Mouse (Mus musculus): ENCODE measurements around the gene Ints1.

DNA sequence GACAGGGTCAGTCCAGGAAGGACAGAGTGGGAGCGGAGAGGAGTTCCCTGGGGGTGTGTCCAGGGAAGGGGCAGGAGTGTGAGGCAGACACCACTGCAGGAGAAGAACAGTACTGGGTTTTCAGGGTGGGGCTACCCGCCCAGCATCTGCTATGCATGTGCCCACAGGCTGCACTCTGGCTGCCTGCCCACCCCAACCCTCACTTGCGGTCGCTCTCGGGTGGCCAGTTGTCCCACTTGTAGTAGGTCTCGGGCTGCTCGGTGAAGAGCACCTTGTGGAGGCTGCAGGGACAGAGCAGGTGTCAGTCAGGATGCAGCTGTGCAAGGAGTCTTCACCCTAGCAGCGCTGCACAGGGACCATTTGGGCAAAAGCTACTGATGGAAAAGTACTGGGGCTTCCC lies 7.3 kb downstream of the Ints1 start:
- TF ChIP-seq CTCF (IDR thresholded peaks at IDR 0.05; ENCODE audit: control insufficient read depth, insufficient read depth, insufficient read length) (no peak), USF1 (IDR thresholded peaks at IDR 0.05; ENCODE audit: low read depth) (no peak), MYOD1 (IDR thresholded peaks at IDR 0.05; ENCODE audit: control insufficient read depth, insufficient read length, low read depth) (no peak), MYOG (IDR thresholded peaks at IDR 0.05; ENCODE audit: control insufficient read depth, extremely low read depth, insufficient read length) (no peak), FOSL1 (IDR thresholded peaks at IDR 0.05; ENCODE audit: insufficient read depth, low read length, poor library complexity, severe bottlenecking) (no peak), CEBPB (IDR thresholded peaks at IDR 0.05; ENCODE audit: low read depth) (no peak), MAX (IDR thresholded peaks at IDR 0.05) (no peak)

Data from C2C12 (cell line).